Mouse (Mus musculus) heart, postnatal 25 days (tissue): Measurements from ENCODE around the gene Gpr68. TPM values are rescaled to one million over a fixed set of nuclear protein-coding genes. Genes with fewer than 3 reads are reported as not detected.

Experiments
- DNase-seq: peaks from one replicate; pipeline ENCODE4 v3.0.0; 2022; ENCODE audit warnings: low spot score
- intact Hi-C: fragments of 180-260 bp; cut with DNase I; formaldehyde crosslinking; loops from one replicate; pipeline ENCODE4 v1.15.1; 2025
- total RNA-seq, 2 experiments: library from RNA; stranded (reverse); gene quantifications; 2 replicates each; pipeline ENCODE4 v1.2.3; 2021

Gpr68 gene
- under 1 TPM; 0.23 to 0.92 TPM for total RNA-seq

DNA sequence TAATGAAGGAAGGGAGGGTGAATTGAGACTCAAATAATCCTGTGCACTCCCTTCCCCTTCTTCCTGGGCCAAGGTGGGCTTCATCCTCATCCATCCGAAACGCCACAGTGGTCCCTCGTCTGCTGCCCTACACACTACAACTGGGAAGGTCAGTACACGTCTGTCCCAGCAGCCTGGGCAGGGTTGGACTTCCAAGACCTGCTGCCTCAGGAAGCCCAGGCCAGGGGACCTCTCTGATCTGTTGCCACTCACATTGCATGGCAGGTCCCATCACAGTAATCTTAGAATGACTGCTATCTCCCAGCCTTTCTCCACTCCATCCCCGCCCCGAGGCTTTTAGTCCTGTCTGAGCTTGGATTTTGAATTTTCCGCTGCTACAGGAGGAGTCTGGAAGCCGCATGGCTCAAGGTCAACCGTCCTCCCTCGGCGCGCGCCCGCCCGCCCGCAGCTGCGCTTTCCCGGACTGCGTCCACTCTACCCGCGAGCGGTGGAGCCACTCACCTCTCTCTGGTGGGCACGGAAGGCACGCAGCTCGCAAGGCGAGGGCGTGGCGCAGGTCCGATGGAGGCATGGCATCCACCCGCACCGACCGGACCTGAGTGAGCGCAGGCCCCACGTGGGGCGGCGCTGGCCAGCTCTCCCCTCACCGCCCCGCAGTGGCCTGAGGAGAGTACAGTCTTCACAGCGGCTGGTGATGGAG lies at the start of gene Gpr68:
Gpr68 (minus strand) TSS at position 601 of the 700 bp plus-strand sequence.
- intact Hi-C loops = no loop called here
- no peak for DNase-seq

DNA sequence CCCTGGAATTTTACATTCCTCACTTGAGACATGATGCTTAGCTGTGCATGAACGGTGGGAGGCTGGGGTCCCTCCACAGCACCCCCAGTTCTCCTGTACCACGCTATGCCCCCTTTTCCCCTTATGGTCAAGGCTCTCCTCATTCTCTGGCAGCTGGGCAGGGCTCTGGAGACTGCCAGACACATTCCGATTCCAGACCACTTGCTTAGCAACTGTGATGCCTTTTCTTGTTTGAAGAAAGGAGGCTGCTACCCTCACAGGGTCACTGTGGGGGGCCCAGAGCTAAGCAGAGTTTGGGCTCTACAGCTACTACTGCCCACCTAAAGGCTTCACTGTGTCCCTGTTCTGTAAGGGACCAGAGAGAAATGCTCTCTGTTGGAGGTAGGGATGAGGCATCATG lies 49.3 kb upstream of the Gpr68 start:
- intact Hi-C loops = no loop called here
- no peak for DNase-seq

GRCm38 (mm10) chr12:100956825-100957224 lies 48.8 kb upstream of the Gpr68 start:
- DNase-seq = no peak
- intact Hi-C loops = no loop called here

DNA sequence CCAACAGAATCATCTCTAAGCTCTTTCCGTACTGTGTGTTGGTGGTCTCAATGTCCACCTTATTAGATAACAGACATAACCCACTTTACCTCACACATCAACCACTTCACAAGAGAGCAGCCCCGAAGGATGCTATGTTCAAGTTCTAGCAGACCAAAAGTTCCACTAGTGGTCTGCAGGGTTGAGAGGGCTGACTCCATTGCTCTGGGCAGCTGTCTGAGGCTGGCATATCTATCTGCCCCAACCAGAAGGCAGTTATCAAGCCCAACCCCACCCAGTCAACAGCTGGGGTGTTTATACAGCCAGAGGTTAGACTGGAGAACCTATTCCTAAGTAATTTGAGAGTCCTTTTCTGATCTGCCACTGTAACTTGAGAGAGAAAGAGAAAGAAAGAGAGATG lies 48.0 kb upstream of the Gpr68 start:
- no peak for DNase-seq
- intact Hi-C loops = no loop called here

DNA sequence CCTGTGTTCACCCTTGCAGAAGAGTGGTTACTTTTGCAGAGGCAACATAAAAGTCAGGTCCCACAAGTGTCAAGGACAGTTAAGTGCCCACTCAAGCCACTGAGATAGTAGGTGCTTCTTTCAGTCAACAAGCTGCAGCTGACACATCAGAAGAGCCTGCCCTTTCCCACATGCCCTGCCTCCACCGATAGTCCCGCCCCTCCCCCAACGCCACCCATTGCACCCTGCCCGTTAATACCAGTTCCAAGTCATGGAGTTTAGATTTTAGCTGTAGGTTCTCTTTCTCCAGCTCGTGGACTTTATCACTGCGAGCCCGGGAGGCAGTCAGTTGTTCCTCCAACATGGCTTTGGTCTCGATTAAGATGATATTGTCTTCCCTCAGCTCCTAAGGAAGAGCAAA lies 45.9 kb upstream of the Gpr68 start:
- no peak for DNase-seq
- intact Hi-C loops = no loop called here

GRCm38 (mm10) chr12:100952193-100952931 lies 44.4 kb upstream of the Gpr68 start:
- peak; percentile 52 for DNase-seq
- intact Hi-C loops = loop anchor here (1.0 kb wide), 2 partner anchors 15 to 77 kb away; partner anchors contain the start of gene Ccdc88c

- intact Hi-C loops = no loop called here
- no peak for DNase-seq
Measured at GRCm38 (mm10) chr12:100949146-100949545, 41.1 kb upstream of the Gpr68 start.

DNA sequence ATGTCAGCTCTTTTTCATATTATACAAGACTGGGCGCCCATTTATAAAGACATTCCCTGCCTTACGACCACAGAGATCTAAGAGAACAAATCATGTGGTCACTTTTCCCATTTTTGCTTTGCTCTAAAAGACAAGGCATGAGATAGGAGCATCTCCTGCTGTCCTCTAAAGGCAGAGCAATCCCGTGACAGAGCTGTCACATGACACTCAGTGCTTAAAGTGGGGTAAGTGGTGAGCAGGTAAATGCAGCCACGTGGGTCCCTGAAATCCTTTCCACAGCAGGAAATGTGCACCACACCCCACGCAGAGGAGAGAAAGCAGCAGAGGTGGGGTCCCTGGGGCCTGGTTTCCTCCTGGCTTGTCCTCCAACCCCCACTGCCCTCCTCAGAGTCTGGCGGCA lies 40.0 kb upstream of the Gpr68 start:
- no peak for DNase-seq
- intact Hi-C loops = no loop called here

- DNase-seq = no peak
- intact Hi-C loops = no loop called here
Measured at GRCm38 (mm10) chr12:100945948-100946347, 38.0 kb upstream of the Gpr68 start.

DNA sequence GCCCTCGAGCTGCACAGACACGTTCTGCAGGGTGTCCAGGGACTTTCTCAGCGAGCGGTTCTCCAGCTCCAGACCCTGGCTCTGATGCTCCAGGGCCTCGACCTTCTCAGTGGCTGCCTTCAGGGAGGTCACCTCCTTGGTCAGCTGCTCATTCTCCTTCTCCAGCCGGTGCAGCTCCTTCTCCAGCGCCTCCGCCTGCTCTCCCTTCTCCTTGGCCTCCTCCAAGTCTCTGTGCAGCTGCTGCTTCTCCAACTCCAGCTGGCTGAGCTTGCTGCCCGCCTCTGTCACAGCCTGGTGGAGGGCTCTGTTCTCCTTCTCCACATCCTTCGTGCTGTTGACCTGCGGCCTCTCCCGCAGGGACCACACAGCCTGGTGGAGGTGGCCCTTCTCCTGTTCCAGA lies 37.5 kb upstream of the Gpr68 start:
- no peak for DNase-seq
- intact Hi-C loops = no loop called here

GRCm38 (mm10) chr12:100944921-100945336 lies 36.9 kb upstream of the Gpr68 start:
- intact Hi-C loops = no loop called here
- DNase-seq = no peak

DNA sequence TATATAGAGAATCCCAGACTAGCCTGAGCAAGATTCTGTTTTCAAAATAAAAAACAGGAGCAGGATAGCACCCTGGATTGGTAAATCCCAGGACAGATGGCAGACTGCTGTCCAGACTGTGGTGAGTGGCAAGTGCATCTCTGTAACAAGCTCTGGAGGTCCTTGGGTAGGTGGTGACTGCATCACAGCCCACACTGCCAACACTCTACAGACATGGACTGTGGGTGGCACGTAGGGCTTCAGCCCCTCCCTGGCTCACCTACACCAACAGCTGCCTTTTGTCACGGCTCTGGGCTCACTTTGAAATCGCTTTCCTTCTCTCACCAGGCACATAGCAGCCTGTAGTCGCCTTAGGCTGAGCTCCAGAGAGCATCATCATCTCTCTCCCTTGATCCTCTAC lies 35.1 kb upstream of the Gpr68 start:
- no peak for DNase-seq
- intact Hi-C loops = no loop called here

GRCm38 (mm10) chr12:100941361-100941760 lies 33.4 kb upstream of the Gpr68 start:
- intact Hi-C loops = no loop called here
- DNase-seq = no peak

DNA sequence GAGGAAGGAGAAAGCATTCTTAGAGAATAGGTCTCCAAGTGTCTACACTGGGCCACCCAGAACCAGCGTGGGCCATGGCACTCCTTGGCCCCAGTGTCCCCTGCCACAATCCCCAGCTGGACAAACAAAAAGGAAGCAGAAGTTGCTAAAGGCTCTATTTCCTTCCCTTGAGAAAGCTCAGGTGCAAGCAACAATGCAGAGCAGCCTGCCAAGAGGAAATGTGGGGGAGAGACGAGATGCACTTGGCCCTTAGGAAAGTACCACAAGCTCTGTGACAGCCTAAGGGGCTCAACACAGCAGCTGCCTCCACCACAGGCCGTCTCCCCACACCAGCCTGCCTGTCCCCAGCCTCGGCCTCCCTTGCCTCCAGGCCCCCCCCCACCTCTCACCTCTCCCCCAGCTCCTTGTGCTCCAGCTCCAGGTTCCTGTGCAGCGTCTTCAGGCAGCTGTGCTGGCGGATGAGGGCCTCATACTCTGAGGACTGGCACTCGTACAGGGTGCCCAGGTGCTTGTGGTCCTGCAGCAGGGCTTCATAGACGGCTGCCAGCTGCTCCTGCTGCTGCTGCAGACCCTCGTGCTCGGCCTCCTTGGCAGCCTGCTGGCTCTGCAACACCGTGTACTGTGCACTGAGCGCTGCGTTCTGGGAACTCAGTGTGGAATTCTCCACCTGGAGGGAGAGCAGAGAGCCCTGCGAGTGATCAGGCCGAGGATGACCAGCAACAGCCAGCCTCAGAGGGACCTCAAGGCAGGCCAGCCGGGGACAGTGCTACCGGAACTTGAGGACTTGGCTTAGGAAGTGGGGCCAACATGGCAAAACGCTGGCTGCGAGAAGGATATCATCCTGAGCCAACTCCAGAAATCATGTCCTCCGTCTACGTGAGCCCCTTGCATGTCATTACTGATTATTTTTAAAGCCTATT lies 29.7 kb upstream of the Gpr68 start:
- peak; percentile 42 for DNase-seq
- intact Hi-C loops = loop anchor here (1.0 kb wide), 1 partner anchor 15 kb away; no protein-coding TSS in a partner anchor

DNA sequence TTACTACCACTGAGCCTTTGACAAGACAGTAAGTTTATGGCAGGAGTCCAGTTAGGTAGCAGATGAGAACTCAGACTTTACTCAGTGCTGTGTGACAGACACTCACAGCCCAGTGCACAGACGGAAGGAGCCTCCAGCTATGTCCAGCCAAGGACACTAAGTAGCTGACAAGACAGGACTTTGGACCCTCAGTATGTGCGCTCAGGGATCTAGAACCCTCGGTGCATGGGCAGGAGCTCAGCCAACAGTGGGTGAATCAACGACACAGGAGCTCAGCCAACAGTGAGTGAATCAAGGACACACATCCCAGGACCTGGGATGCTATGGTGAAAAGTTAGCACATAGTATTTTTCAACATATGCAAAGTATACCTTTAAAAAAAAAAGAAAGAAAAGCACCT lies 28.7 kb upstream of the Gpr68 start:
- no peak for DNase-seq
- intact Hi-C loops = loop anchor here (1.0 kb wide), 2 partner anchors 16 to 93 kb away; partner anchors contain the start of gene Ccdc88c

DNA sequence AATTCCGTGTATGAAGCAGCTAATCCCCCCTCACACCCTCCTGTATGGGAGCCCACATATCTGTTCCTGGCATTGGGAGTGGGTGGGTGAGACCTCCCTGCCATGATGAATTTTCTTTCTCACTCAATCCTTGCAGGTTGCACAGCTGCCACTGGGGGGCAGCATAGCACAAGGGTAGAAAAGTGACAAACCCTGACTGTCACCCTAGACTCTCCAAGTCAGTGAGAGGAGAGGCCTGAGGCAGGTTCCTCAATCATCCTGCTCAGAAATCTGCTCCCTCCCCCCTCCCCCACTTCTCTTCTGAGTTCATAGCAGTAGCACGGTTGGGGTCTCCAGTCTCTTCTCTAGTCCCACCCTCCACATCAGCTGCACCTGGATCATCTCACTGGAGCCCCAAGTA lies 28.1 kb upstream of the Gpr68 start:
- DNase-seq = no peak
- intact Hi-C loops = loop anchor here (1.0 kb wide), 1 partner anchor 93 kb away; the partner anchor contains the start of gene Ccdc88c

GRCm38 (mm10) chr12:100934796-100935195 lies 26.8 kb upstream of the Gpr68 start:
- intact Hi-C loops = no loop called here

GRCm38 (mm10) chr12:100931653-100932052 lies 23.7 kb upstream of the Gpr68 start:
- intact Hi-C loops = no loop called here
- no peak for DNase-seq

More at GRCm38 (mm10) chr12:100934796-100935195, 26.8 kb upstream of the Gpr68 start:
- no peak for DNase-seq

GRCm38 (mm10) chr12:100928286-100928685 lies 20.3 kb upstream of the Gpr68 start:
- DNase-seq = no peak
- intact Hi-C loops = loop anchor here (5.0 kb wide), 1 partner anchor 351 kb away; no protein-coding TSS in a partner anchor
